Mouse (Mus musculus): Measurements from ENCODE around the gene Ccrl2. TPM values are rescaled to one million over a fixed set of nuclear protein-coding genes. Genes with fewer than 3 reads are reported as not detected.
A peak's percentile ranks its signal among the peaks of the same experiment; 100 is the strongest.

The Ccrl2 gene
- total RNA-seq (2014; rRNA removed) (0.82 and 0.85 TPM in 2 replicates), polyA plus RNA-seq (2015; fragmentation: Nextera tagmentation; extraction: Ambion mirVana) (1.1 and 1.2 TPM in 2 replicates)

GRCm38 (mm10) chr9:111056798-111057543 lies at the start of gene Ccrl2:
Gene Ccrl2, minus strand, starts transcription at chr9:111057519.
- TF ChIP-seq CTCF (IDR thresholded peaks at IDR 0.05): no peak
- Histone ChIP-seq H3K4me2 (ENCODE audit: low read depth, low read length, poor library complexity, severe bottlenecking) (peak within 1 kb of the TSS; percentile 28), H3K9ac (replicated peaks; ENCODE audit: low read length, poor library complexity, severe bottlenecking) (no peak within 1 kb of the TSS), H3K9me3 (ENCODE audit: low read length) (no peaks in the 10 kb centered on the region), H3K27ac (ENCODE audit: low read depth, low read length) (no peak within 1 kb of the TSS), H3K4me1 (ENCODE audit: insufficient read depth, low read length) (0 out of 2 replicates have a peak, but pooled peaks cover 2% of the 10 kb centered on the region), H3K4me3 (ENCODE audit: low read depth, low read length) (peak within 1 kb of the TSS; percentile 8; the same call in 1 of the 2 replicates), H3K36me3 (ENCODE audit: insufficient read depth, low read length) (no peaks in the 10 kb centered on the region), H3K27me3 (ENCODE audit: insufficient read depth, low read length) (no peaks in the 10 kb centered on the region)
- no peak for DNase-seq (ENCODE audit: low spot score)
- no peak for ATAC-seq (ENCODE audit: low FRiP score)
- WGBS: 59% methylated on average over 17 of the region's 17 CpGs

- Histone ChIP-seq H3K4me1 (ENCODE audit: insufficient read depth, low read length) (no peaks in the 10 kb centered on the region), H3K4me2 (ENCODE audit: low read depth, low read length, poor library complexity, severe bottlenecking) (no peak overlapping the region), H3K27me3 (ENCODE audit: insufficient read depth, low read length) (no peaks in the 10 kb centered on the region), H3K4me3 (ENCODE audit: low read depth, low read length) (no peak overlapping the region), H3K9ac (replicated peaks; ENCODE audit: low read length, poor library complexity, severe bottlenecking) (no peak overlapping the region), H3K36me3 (ENCODE audit: insufficient read depth, low read length) (no peaks in the 10 kb centered on the region), H3K27ac (ENCODE audit: low read depth, low read length) (no peak overlapping the region), H3K9me3 (ENCODE audit: low read length) (no peaks in the 10 kb centered on the region)
- DNase-seq (ENCODE audit: low spot score) (no peak), ATAC-seq (ENCODE audit: low FRiP score) (no peak)
- WGBS: 93% methylated on average over 5 of the region's 5 CpGs
- TF ChIP-seq CTCF (IDR thresholded peaks at IDR 0.05): no peak
Measured at GRCm38 (mm10) chr9:111103893-111104292, 46.6 kb upstream of the Ccrl2 start.

DNA sequence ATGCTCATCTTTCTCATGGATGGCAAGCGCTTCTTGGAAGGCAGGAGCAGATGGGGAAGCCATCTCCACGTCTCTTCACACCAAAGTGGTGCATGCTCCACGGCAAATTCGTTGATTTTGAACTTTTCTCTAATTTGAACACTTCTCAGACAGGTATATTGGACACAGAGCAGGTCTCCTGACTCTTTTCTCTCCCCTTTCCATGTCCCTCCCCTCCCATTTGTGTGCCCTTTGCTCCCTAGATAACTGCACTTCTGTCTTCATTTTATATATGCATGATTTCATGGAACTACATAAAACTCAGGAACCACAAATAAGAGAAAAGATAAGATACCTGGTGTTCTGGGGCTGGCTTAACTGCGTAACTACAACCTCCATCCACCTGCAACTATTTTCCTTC lies 46.0 kb upstream of the Ccrl2 start:
- H3K9me3 ChIP-seq (ENCODE audit: low read length): no peaks in the 10 kb centered on the region
- ATAC-seq (ENCODE audit: low FRiP score) (no peak), DNase-seq (ENCODE audit: low spot score) (no peak)
- H3K4me3 ChIP-seq (ENCODE audit: low read depth, low read length): no peak overlapping the region
- no peak for TF ChIP-seq CTCF (IDR thresholded peaks at IDR 0.05)
- WGBS: 90% methylated on average over 5 of the region's 5 CpGs
- H3K4me1 ChIP-seq (ENCODE audit: insufficient read depth, low read length): no peaks in the 10 kb centered on the region
- no peak overlapping the region for H3K27ac ChIP-seq (ENCODE audit: low read depth, low read length)
- H3K9ac ChIP-seq (replicated peaks; ENCODE audit: low read length, poor library complexity, severe bottlenecking): no peak overlapping the region
- H3K4me2 ChIP-seq (ENCODE audit: low read depth, low read length, poor library complexity, severe bottlenecking): no peak overlapping the region
- no peaks in the 10 kb centered on the region for H3K36me3 ChIP-seq (ENCODE audit: insufficient read depth, low read length)
- no peaks in the 10 kb centered on the region for H3K27me3 ChIP-seq (ENCODE audit: insufficient read depth, low read length)

DNA sequence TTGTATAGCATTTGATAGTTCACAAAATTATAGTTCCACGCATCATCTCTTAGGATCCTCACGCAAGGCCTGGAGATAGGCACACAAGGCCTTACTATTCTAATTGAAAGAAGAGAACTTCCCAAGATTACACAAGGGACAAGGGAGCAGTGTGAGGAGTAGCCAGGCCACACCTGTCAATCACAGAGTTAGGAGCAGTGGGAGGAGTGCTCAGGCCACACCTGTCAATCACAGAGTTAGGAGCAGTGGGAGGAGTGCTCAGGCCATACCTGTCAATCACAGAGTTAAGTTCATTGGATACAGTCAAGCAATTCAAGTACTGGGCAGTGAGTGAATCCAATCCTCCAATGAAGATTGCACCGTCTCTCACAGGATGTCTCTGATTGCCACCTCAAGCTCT lies 43.1 kb upstream of the Ccrl2 start:
- DNase-seq (ENCODE audit: low spot score) (no peak), ATAC-seq (ENCODE audit: low FRiP score) (no peak)
- WGBS: 88% methylated on average over 3 of the region's 3 CpGs
- no peak for TF ChIP-seq CTCF (IDR thresholded peaks at IDR 0.05)
- no peaks in the 10 kb centered on the region for H3K9me3 ChIP-seq (ENCODE audit: low read length)
- H3K9ac ChIP-seq (replicated peaks; ENCODE audit: low read length, poor library complexity, severe bottlenecking): no peak overlapping the region
- H3K27me3 ChIP-seq (ENCODE audit: insufficient read depth, low read length): no peaks in the 10 kb centered on the region
- no peaks in the 10 kb centered on the region for H3K36me3 ChIP-seq (ENCODE audit: insufficient read depth, low read length)
- no peaks in the 10 kb centered on the region for H3K4me1 ChIP-seq (ENCODE audit: insufficient read depth, low read length)
- no peak overlapping the region for H3K27ac ChIP-seq (ENCODE audit: low read depth, low read length)
- H3K4me3 ChIP-seq (ENCODE audit: low read depth, low read length): no peak overlapping the region
- no peak overlapping the region for H3K4me2 ChIP-seq (ENCODE audit: low read depth, low read length, poor library complexity, severe bottlenecking)

GRCm38 (mm10) chr9:111097543-111097942 lies 40.2 kb upstream of the Ccrl2 start:
- H3K4me3 ChIP-seq (ENCODE audit: low read depth, low read length): no peak overlapping the region
- H3K9me3 ChIP-seq (ENCODE audit: low read length): no peaks in the 10 kb centered on the region
- TF ChIP-seq CTCF (IDR thresholded peaks at IDR 0.05): no peak
- ATAC-seq (ENCODE audit: low FRiP score) (no peak), DNase-seq (ENCODE audit: low spot score) (no peak)
- no peaks in the 10 kb centered on the region for H3K4me1 ChIP-seq (ENCODE audit: insufficient read depth, low read length)
- no peak overlapping the region for H3K4me2 ChIP-seq (ENCODE audit: low read depth, low read length, poor library complexity, severe bottlenecking)
- H3K27me3 ChIP-seq (ENCODE audit: insufficient read depth, low read length): no peaks in the 10 kb centered on the region
- no peaks in the 10 kb centered on the region for H3K36me3 ChIP-seq (ENCODE audit: insufficient read depth, low read length)
- no peak overlapping the region for H3K9ac ChIP-seq (replicated peaks; ENCODE audit: low read length, poor library complexity, severe bottlenecking)
- 70% methylated on average over 6 of the region's 6 CpGs for WGBS
- no peak overlapping the region for H3K27ac ChIP-seq (ENCODE audit: low read depth, low read length)
